Mouse (Mus musculus): ENCODE results near the gene Gas2. TPM values are rescaled to one million over a fixed set of nuclear protein-coding genes. Genes with fewer than 3 reads are reported as not detected.

Gene Gas2
- polyA plus RNA-seq, 1 experiment from 2014 or later: 29.8 TPM

DNA sequence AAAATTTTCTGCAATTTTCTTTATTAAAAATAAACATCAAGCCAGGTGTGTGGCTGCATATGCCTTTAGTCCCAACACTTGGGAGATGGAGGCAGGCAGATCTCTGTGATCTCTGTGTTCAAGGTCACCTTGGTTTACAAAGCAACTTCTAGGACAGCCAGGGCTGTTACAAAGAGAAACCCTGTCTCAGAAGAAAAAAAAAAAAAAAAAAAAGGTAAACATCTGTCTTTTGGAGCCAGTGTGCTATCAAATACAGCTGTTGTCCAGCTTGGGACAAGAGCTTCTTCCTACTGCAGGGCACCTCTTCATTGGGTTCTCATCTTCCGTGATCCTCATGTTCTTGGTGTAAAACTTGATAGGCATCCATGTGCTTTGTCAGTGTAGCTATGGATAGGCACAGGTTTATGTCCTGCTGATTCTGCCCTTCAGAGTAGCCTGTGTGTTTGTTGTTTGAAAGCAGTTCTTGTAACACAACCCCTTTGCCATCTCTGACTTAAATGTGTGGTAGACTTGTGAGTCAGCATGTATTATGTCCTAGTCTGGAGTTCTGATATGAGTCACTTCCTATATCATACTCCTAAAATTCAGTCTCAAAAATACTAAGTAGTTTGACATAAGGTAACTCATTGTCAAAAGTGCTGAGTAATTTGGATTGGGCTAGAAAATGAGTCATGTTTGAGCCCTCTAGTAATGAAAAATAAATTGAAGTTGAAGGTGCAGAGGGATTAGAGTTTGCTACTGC is 30.6 kb downstream of the Gas2 start:
- Histone ChIP-seq H3K4me3 (replicated peaks) (no peak overlapping the region), H3K27me3 (no peaks in the 10 kb centered on the region), H3K9me3 (no peaks in the 10 kb centered on the region), H3K27ac (no peak overlapping the region), H3K36me3 (replicated peaks) (no peaks in the 10 kb centered on the region), H3K4me2 (no peak overlapping the region), H3K9ac (no peak overlapping the region), H3K4me1 (no peaks in the 10 kb centered on the region)
- 90% methylated on average over 1 of the region's 1 CpGs for WGBS
- ATAC-seq (ENCODE audit: low FRiP score): no peak

DNA sequence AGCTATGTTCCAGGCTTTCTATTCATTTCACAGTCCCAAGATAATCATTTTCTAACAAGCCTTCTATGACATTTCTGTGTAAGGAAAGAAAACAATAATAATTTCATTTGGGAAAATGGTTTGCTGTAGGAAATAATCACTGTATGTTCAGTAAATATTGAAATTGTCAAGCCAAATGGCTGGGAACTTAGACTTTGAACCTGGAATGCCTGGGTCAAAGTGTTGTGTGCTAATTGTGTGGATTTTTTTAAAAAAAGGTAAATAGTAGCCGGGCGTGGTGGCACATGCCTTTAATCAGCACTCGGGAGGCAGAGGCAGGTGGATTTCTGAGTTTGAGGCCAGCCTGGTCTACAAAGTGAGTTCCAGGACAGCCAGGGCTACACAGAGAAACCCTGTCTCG is 31.2 kb downstream of the Gas2 start:
- Histone ChIP-seq H3K9ac (no peak overlapping the region), H3K4me1 (no peaks in the 10 kb centered on the region), H3K27me3 (no peaks in the 10 kb centered on the region), H3K27ac (no peak overlapping the region), H3K4me3 (replicated peaks) (no peak overlapping the region), H3K9me3 (no peaks in the 10 kb centered on the region), H3K36me3 (replicated peaks) (no peaks in the 10 kb centered on the region), H3K4me2 (no peak overlapping the region)
- ATAC-seq (ENCODE audit: low FRiP score): no peak
- 88% methylated on average over 4 of the region's 4 CpGs for WGBS

DNA sequence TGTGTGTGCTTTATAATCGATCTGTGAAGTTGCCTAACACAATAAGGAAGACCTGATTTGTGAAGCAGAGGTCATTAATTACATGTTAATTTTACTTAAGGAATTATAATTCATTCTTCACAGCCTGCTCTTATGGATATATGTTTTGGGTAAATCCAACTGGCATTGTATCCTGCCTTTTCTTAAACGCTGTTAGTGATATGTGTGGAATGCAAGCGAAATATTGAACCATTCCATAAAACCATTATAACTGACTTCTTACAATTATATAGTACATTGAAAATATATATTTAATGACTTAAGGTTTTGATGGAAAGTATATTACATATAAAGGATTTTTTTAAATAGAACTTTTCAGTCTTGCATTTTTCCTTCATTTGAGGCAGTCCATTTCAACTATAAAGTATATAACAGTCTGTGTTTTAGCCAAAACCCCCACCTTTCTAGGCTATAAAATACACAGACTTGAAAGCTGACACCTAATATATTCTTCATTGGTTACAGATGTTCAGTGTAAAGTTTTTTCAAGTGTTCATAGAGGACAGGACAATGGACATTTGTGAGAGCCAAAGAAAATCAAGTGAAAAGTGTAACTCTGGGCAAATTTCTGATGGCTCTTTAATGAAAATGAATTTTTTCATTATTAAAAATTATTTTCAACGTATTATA is 32.5 kb downstream of the Gas2 start:
- Histone ChIP-seq H3K4me3 (replicated peaks) (no peak overlapping the region), H3K27me3 (no peaks in the 10 kb centered on the region), H3K27ac (no peak overlapping the region), H3K4me1 (no peaks in the 10 kb centered on the region), H3K9ac (no peak overlapping the region), H3K4me2 (no peak overlapping the region), H3K36me3 (replicated peaks) (no peaks in the 10 kb centered on the region), H3K9me3 (no peaks in the 10 kb centered on the region)
- WGBS: 81% methylated on average over 4 of the region's 4 CpGs
- ATAC-seq (ENCODE audit: low FRiP score): no peak

DNA sequence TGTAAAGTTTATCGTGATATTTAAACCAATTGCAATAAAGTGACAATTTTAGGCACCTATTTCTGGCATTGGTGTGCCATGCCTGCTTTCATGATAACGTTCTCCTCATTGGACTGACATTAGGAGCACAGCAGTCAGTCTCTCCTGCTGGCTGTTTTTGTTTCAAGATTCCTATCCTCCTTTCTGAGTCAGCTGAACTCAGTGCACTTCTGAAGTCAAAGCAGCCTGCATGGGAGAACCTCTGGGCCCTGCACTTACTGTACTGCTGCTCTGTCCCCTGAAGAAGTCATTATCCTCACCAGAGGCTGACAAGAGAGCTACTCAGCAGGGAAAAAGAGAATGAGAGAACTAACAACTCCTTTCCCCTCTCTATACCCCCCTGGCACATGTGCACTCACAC is 33.1 kb downstream of the Gas2 start:
- Histone ChIP-seq H3K4me2 (no peak overlapping the region), H3K27ac (no peak overlapping the region), H3K4me3 (replicated peaks) (no peak overlapping the region), H3K9me3 (no peaks in the 10 kb centered on the region), H3K27me3 (no peaks in the 10 kb centered on the region), H3K9ac (no peak overlapping the region), H3K36me3 (replicated peaks) (no peaks in the 10 kb centered on the region), H3K4me1 (no peaks in the 10 kb centered on the region)
- no peak for ATAC-seq (ENCODE audit: low FRiP score)
- 51% methylated on average over 2 of the region's 2 CpGs for WGBS

DNA sequence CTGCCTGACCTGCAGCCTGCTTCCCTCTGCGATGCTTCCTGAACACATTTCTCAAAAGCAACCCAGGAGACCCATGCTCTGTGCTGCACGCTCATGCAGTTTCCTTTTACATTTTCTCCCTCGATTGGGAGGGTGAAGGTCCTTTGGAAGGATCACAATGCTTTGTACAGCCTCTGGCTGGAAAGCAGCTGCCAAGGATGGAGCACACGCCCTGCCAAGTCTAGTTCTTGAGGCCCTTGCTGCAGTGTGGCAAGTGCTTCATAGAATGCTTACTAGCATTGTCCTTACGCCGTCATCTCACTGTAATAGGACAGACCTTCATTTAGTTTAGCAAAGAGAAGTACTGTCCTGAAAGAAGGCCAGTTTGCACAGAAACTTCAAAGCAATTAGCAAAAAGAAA is 37.3 kb downstream of the Gas2 start:
- Histone ChIP-seq H3K4me3 (replicated peaks) (no peak overlapping the region), H3K36me3 (replicated peaks) (no peaks in the 10 kb centered on the region), H3K9me3 (no peaks in the 10 kb centered on the region), H3K27ac (0 out of 2 replicates have a peak overlapping the region, but pooled peaks have one; percentile 8), H3K4me1 (no peaks in the 10 kb centered on the region), H3K27me3 (no peaks in the 10 kb centered on the region), H3K4me2 (no peak overlapping the region), H3K9ac (no peak overlapping the region)
- 67% methylated on average over 6 of the region's 6 CpGs for WGBS
- no peak for ATAC-seq (ENCODE audit: low FRiP score)

DNA sequence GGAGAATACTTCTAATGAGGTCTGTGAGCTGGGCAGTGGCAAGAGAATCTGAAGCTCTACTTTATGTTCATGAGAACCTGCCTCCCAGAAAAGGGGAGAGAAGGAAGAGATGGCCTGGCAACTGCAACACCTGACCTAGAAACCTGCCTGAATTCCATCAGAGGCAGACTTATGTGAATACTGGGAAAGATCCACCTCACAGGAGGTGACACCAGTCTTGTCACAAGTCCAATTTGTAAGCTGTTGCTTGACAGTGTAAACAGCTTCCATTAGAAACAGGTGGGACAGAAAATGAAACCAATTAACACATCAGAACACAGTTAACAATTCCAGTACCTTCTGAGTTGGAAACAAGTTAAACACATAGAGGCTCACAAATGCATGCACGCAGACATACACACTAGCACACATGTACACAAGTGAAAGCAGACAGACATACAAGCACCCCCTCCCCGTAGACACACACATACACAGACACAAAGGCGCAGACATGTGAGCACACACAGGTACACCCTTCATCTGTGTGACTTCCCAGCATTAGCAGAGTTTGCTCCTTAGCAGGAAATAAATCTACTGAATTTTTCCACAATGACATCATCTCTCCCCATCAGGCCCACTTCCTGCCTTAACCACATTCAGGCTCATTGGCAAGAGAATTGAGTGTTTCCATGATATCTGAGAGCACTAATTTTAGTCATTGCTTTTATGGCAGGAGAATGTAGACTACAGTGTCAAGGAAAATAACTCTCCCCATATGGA is 51.7 kb downstream of the Gas2 start:
- Histone ChIP-seq H3K36me3 (replicated peaks) (no peaks in the 10 kb centered on the region), H3K27ac (no peak overlapping the region), H3K4me3 (replicated peaks) (no peak overlapping the region), H3K9ac (no peak overlapping the region), H3K4me2 (no peak overlapping the region), H3K4me1 (no peaks in the 10 kb centered on the region; the same call in 1 of the 2 replicates), H3K9me3 (no peaks in the 10 kb centered on the region), H3K27me3 (no peaks in the 10 kb centered on the region)
- 89% methylated on average over 3 of the region's 3 CpGs for WGBS
- ATAC-seq (ENCODE audit: low FRiP score): no peak

DNA sequence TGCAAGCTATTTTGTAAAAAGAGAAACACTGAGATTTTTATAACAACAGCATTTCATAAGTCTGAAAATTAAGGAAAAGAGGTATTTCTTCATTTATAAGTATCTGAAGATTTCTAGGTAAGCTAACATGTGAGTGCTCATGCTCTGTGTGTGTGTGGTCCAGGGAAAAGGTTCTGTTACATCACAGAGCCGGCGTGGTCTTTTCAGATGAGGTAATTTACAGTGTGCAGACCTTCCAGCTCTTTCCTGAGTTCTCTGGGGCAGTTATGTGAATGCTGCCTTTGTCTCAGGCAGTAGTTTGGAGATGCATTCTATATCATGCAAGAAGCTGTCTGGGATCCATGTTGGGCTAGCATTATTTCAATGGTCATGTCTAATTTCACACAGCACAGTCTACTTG is 52.3 kb downstream of the Gas2 start:
- Histone ChIP-seq H3K27ac (no peak overlapping the region), H3K36me3 (replicated peaks) (no peaks in the 10 kb centered on the region), H3K4me2 (no peak overlapping the region), H3K9me3 (no peaks in the 10 kb centered on the region), H3K4me3 (replicated peaks) (no peak overlapping the region), H3K4me1 (no peaks in the 10 kb centered on the region; the same call in 1 of the 2 replicates), H3K27me3 (no peaks in the 10 kb centered on the region), H3K9ac (no peak overlapping the region)
- no peak for ATAC-seq (ENCODE audit: low FRiP score)
- 75% methylated on average over 2 of the region's 2 CpGs for WGBS

DNA sequence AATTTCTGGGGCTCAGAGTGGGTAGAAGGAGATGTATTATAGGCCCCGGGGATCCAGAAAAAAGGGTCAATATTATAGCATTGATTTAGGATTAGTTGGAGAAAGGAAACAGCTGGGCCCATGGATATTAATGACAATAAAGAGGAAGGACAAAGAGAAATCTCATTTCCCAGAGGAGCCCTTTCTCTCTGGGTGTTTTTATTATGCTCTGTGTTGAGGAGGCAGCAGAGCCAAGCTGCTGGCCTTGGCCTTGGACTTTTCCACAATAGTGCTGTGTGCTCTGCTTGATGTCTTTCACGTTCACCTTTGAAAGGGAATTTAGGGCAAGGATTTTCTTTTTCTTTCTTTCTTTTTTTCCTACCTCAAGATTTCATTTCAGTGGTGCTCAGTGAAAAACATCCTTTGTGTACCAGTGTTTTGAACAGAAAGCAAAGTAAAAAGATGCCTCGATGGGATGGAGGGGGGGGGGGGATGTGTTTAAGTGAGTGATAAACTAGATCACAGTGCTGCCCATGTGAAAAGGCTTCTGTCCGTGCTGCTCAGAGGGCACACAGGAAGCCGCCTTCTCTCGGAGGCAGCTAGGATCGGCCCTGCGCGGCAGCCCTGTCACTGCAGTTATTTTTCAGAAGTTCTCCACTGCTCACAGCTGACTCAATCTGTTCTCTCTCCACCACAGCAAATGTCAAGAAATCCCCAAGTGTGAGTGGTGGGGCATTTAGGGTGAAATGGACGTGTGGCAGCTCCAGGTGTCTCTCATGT is 67.1 kb downstream of the Gas2 start:
- Histone ChIP-seq H3K36me3 (replicated peaks) (no peaks in the 10 kb centered on the region), H3K4me2 (peak overlapping the region; percentile 22), H3K27ac (peak overlapping the region; percentile 78), H3K27me3 (no peaks in the 10 kb centered on the region), H3K9ac (no peak overlapping the region), H3K4me1 (peaks cover 20% of the 10 kb centered on the region), H3K4me3 (replicated peaks) (no peak overlapping the region), H3K9me3 (no peaks in the 10 kb centered on the region)
- WGBS: 24% methylated on average over 10 of the region's 10 CpGs
- peak; percentile 85 for ATAC-seq (ENCODE audit: low FRiP score)

DNA sequence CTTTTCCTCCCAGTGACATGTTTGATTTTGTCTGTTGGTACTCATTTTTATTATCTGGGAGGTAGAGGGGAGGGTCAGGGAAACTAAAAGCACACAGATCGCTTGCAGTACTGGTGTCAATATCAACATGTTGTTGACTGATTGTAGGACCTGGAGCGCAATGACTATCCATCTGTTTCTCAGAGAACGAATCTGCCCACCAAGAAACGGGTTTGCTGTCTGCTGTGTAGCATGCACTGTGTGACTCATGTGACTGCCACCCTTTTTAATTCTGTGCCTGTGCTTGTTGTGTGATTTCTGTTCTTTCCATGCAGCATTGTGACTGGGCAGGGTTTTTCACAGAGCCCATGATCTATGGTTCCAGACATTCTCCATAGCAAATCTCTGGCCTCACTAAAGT is 69.4 kb downstream of the Gas2 start:
- Histone ChIP-seq H3K27me3 (no peaks in the 10 kb centered on the region), H3K4me1 (peaks cover 20% of the 10 kb centered on the region), H3K4me3 (replicated peaks) (no peak overlapping the region), H3K4me2 (no peak overlapping the region), H3K36me3 (replicated peaks) (no peaks in the 10 kb centered on the region), H3K9me3 (no peaks in the 10 kb centered on the region), H3K9ac (no peak overlapping the region), H3K27ac (no peak overlapping the region)
- no peak for ATAC-seq (ENCODE audit: low FRiP score)
- WGBS: 84% methylated on average over 4 of the region's 4 CpGs

DNA sequence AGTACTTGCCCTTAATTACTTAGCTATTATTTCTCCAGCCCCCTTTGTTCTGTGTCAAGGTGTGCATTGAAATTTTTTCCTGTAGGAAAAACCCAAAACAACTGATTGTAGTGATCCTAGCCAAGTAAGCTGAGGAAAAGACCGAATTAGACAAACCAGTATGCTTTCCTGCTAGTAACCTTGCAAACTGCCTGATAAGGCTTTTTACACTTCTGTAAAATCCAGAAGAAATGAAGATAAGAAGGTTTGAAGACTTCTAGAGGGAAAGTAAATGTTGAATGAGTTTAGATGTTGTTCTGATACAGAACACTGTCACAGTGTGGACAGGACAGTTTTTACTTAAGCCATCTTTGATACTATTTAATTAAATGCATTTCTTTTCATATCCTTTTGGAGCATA is 75.5 kb downstream of the Gas2 start:
- Histone ChIP-seq H3K9me3 (no peaks in the 10 kb centered on the region), H3K36me3 (replicated peaks) (no peaks in the 10 kb centered on the region), H3K4me2 (no peak overlapping the region), H3K9ac (no peak overlapping the region), H3K27ac (no peak overlapping the region), H3K27me3 (no peaks in the 10 kb centered on the region), H3K4me1 (no peaks in the 10 kb centered on the region), H3K4me3 (replicated peaks) (no peak overlapping the region)
- no peak for ATAC-seq (ENCODE audit: low FRiP score)
- 86% methylated on average over 1 of the region's 1 CpGs for WGBS

DNA sequence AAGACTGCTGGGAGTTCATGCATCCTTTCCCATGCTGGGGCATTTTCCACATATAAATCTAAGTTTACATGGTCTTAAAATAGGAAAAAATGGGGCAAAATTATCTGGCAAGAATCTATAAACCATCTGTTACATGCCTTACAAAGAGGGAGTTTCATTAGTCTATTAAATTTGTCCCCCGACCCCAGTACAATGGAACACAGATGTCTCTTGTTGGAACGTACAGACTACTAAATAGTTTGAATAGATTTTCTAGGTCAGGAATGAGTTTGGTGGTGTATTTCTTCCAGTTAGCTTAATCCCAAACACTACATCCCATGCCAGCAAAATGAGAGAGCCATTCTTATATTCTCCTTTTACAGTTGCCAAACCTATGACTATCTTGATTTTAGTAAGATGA is 78.6 kb downstream of the Gas2 start:
- Histone ChIP-seq H3K4me3 (replicated peaks) (no peak overlapping the region), H3K4me1 (no peaks in the 10 kb centered on the region), H3K36me3 (replicated peaks) (no peaks in the 10 kb centered on the region), H3K27me3 (no peaks in the 10 kb centered on the region), H3K9ac (no peak overlapping the region), H3K4me2 (no peak overlapping the region), H3K27ac (no peak overlapping the region), H3K9me3 (no peaks in the 10 kb centered on the region)
- WGBS: 73% methylated on average over 2 of the region's 2 CpGs
- no peak for ATAC-seq (ENCODE audit: low FRiP score)

DNA sequence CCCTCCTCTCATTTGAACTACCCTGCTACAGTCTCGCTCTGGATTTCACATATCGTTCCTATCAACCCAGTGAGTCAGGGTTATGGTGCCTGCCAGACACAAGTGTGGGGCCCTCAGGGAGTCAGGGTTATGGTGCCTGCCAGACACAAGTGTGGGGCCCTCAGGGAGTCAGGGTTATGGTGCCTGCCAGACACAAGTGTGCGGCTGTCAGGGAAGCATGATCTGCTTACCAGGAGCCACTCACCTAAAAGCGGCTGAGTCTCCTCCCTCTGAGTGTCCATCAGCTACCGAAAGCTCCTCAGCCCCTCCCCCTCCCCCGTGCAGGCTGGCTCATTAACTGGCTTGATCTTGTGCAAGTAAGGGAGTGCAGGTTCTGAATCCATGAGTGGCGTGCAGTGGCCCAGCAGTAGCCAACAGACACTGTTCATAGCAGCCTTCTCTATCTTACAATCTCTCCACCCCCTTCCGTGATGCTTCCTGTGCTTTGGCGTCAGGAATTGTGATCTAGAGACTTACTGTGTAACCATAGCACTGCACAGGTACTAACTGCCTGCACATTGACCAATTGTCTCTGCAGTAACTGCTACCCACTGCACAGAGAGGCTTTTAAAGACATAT is 93.7 kb downstream of the Gas2 start:
- 40% methylated on average over 9 of the region's 9 CpGs for WGBS
- Histone ChIP-seq H3K27ac (no peak overlapping the region), H3K4me3 (replicated peaks) (no peak overlapping the region), H3K4me1 (peaks cover 10% of the 10 kb centered on the region), H3K9me3 (no peaks in the 10 kb centered on the region), H3K9ac (no peak overlapping the region), H3K4me2 (no peak overlapping the region), H3K36me3 (replicated peaks) (no peaks in the 10 kb centered on the region), H3K27me3 (no peaks in the 10 kb centered on the region)
- peak; percentile 74 for ATAC-seq (ENCODE audit: low FRiP score)
